Mouse (Mus musculus): ENCODE measurements around the gene Ush1g.
A peak's percentile ranks its signal among the peaks of the same experiment; 100 is the strongest.

The Ush1g gene

GRCm38 (mm10) chr11:115329339-115329738 is 7.5 kb upstream of the Ush1g start:
- no peak for DNase-seq

- no peak for DNase-seq
Observed at GRCm38 (mm10) chr11:115326730-115327129, 4.9 kb upstream of the Ush1g start.

GRCm38 (mm10) chr11:115323354-115323753 is 1.5 kb upstream of the Ush1g start:
- DNase-seq: no peak

GRCm38 (mm10) chr11:115319704-115320383 is 2.0 kb downstream of the Ush1g start:
- no peak for DNase-seq

- DNase-seq: no peak
Observed at GRCm38 (mm10) chr11:115318245-115319027, 3.4 kb downstream of the Ush1g start.

- DNase-seq: no peak
Observed at GRCm38 (mm10) chr11:115317204-115317603, 4.6 kb downstream of the Ush1g start.

- DNase-seq: no peak
Observed at GRCm38 (mm10) chr11:115314249-115314648, 7.6 kb downstream of the Ush1g start.

GRCm38 (mm10) chr11:115308781-115309180 is 13.1 kb downstream of the Ush1g start:
- DNase-seq: no peak

- DNase-seq: no peak
Observed at GRCm38 (mm10) chr11:115306863-115307262, 15.0 kb downstream of the Ush1g start, which contains the start of gene Otop2. Gene Otop2 (plus strand): TSS chr11:115307163.

GRCm38 (mm10) chr11:115303167-115303566 is 18.7 kb downstream of the Ush1g start:
- DNase-seq: no peak

- no peak for DNase-seq
Observed at GRCm38 (mm10) chr11:115301351-115301750, 20.5 kb downstream of the Ush1g start.

GRCm38 (mm10) chr11:115300745-115301144 is 21.1 kb downstream of the Ush1g start:
- DNase-seq: no peak

GRCm38 (mm10) chr11:115298160-115298559 is 23.7 kb downstream of the Ush1g start:
- no peak for DNase-seq

- DNase-seq: peak; percentile 65
Observed at GRCm38 (mm10) chr11:115297214-115297826, 24.5 kb downstream of the Ush1g start, which contains the start of gene Fads6. Gene Fads6 (minus strand): TSS chr11:115297663.

GRCm38 (mm10) chr11:115296471-115297210 is 25.2 kb downstream of the Ush1g start:
- no peak for DNase-seq

GRCm38 (mm10) chr11:115295939-115296338 is 25.9 kb downstream of the Ush1g start:
- no peak for DNase-seq

- DNase-seq: peak; percentile 46
Observed at GRCm38 (mm10) chr11:115292631-115293375, 29.0 kb downstream of the Ush1g start.

GRCm38 (mm10) chr11:115291503-115291902 is 30.3 kb downstream of the Ush1g start:
- DNase-seq: no peak

GRCm38 (mm10) chr11:115290919-115291318 is 30.9 kb downstream of the Ush1g start:
- DNase-seq: no peak

- no peak for DNase-seq
Observed at GRCm38 (mm10) chr11:115290314-115290713, 31.5 kb downstream of the Ush1g start.

- no peak for DNase-seq
Observed at GRCm38 (mm10) chr11:115289885-115290284, 32.0 kb downstream of the Ush1g start.

- DNase-seq: no peak
Observed at GRCm38 (mm10) chr11:115288305-115288704, 33.5 kb downstream of the Ush1g start.

Data from liver (tissue).